ENCODE assay signal across 9 mouse cellular contexts in the genomic region with DNA sequence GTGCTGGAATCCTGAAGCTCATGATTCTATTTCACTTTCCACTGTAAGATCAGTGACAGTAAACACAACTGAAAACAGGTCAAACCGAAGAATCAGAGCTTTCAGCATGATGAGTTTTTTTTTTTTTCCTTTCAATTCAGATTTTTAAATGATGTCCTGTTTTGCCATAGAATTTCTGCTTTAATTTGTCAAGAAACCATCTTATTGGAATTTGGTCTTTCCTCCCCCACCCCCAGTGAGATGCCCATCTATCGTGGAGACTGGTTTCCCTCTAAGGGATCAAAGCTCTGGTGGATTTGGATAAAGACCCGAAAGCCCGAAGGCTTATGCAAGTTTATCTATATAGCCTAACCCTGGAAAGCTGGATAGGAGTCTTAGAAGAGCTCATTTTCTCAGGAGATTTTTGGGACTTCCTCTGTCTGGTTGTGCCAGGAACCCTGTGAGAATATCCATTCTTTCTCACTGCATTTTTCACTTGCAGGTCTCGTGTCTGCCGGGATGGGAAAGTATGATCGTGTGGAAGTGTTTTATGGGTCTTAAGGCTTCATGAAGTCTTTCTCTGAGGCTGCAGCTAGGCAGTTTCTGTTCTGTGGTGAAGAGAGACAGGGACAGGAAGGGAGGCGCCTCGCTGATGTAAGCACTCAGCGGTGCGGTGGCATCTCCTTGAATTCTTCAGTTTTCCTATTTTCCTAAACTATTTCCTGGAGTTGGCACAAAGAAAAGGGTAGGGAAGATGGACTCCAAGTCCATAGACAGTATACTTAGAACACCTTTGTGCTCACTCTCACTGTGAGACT.
DNase-seq lines count a peak whose midpoint lies in the region; ATAC-seq and TF ChIP-seq lines count a peak whose summit lies in the region.
"Had no signal": no experiment of that assay in that cellular context is flagged by ENCODE, and none has a peak within 500 bp of the region (broad histone marks: within the 10 kb centered on the region; RNA-seq: fewer than 3 reads in every experiment).

No protein-coding gene starts in this region.

- H3K4me2 ChIP-seq in forebrain, embryonic 13.5 days: no peak overlapping the region
- no peak overlapping the region for H3K4me2 ChIP-seq in forebrain, embryonic 12.5 days
- H3K4me2 ChIP-seq in lung, embryonic 15.5 days: peak overlapping the region; percentile 43
- H3K4me2 ChIP-seq in heart, embryonic 13.5 days: peak overlapping the region; percentile 63

- no peaks in the 10 kb centered on the region for H3K9me3 ChIP-seq in forebrain, embryonic 13.5 days (replicated peaks)
- H3K9me3 ChIP-seq in forebrain, embryonic 12.5 days: no peaks in the 10 kb centered on the region
- H3K9me3 ChIP-seq in lung, embryonic 15.5 days: no peaks in the 10 kb centered on the region
- H3K9me3 ChIP-seq in heart, embryonic 13.5 days: no peaks in the 10 kb centered on the region

- H3K4me3 ChIP-seq in forebrain, embryonic 13.5 days: no peak overlapping the region
- no peak overlapping the region for H3K4me3 ChIP-seq in forebrain, embryonic 12.5 days (replicated peaks)
- no peak overlapping the region for H3K4me3 ChIP-seq in lung, embryonic 15.5 days
- H3K4me3 ChIP-seq in lung, adult 2 months (replicated peaks; ENCODE audit: extremely low read depth, low read depth, low read length): no peak overlapping the region
- H3K4me3 ChIP-seq in heart, embryonic 13.5 days: peak overlapping the region; percentile 36; the same call in 1 of the 2 replicates

- peaks cover 26% of the 10 kb centered on the region for H3K4me1 ChIP-seq in forebrain, embryonic 13.5 days
- peaks cover 33% of the 10 kb centered on the region for H3K4me1 ChIP-seq in forebrain, embryonic 12.5 days
- H3K4me1 ChIP-seq in lung, embryonic 15.5 days: peaks cover 48% of the 10 kb centered on the region
- peaks cover 13% of the 10 kb centered on the region for H3K4me1 ChIP-seq in lung, adult 2 months (ENCODE audit: control insufficient read depth, insufficient read depth, low read length)
- peaks cover 39% of the 10 kb centered on the region for H3K4me1 ChIP-seq in heart, embryonic 13.5 days

- no peaks in the 10 kb centered on the region for H3K36me3 ChIP-seq in forebrain, embryonic 13.5 days (ENCODE audit: poor library complexity, severe bottlenecking)
- H3K36me3 ChIP-seq in forebrain, embryonic 12.5 days (replicated peaks): no peaks in the 10 kb centered on the region
- H3K36me3 ChIP-seq in lung, embryonic 15.5 days: no peaks in the 10 kb centered on the region
- no peaks in the 10 kb centered on the region for H3K36me3 ChIP-seq in heart, embryonic 13.5 days

- no peak for TF ChIP-seq POLR2A in lung, adult 2 months (IDR thresholded peaks at IDR 0.05; ENCODE audit: borderline replicate concordance, extremely low read depth, low read depth, low read length)

- peaks cover 55% of the 10 kb centered on the region for H3K27me3 ChIP-seq in forebrain, embryonic 13.5 days
- H3K27me3 ChIP-seq in forebrain, embryonic 12.5 days: peaks cover 60% of the 10 kb centered on the region
- H3K27me3 ChIP-seq in lung, embryonic 15.5 days: no peaks in the 10 kb centered on the region
- peaks cover 25% of the 10 kb centered on the region for H3K27me3 ChIP-seq in heart, embryonic 13.5 days (replicated peaks)

- no peak for TF ChIP-seq CTCF in lung, adult 2 months (IDR thresholded peaks at IDR 0.05; ENCODE audit: insufficient read depth, low read length)

- no peak overlapping the region for H3K27ac ChIP-seq in forebrain, embryonic 13.5 days
- no peak overlapping the region for H3K27ac ChIP-seq in forebrain, embryonic 12.5 days
- peak overlapping the region; percentile 86 for H3K27ac ChIP-seq in lung, embryonic 15.5 days
- H3K27ac ChIP-seq in heart, embryonic 13.5 days (replicated peaks): no peak overlapping the region

- 37% methylated on average over 11 of the region's 11 CpGs for WGBS in forebrain, embryonic 13.5 days
- 35% methylated on average over 11 of the region's 11 CpGs for WGBS in forebrain, embryonic 12.5 days
- WGBS in lung, embryonic 15.5 days: 41% methylated on average over 11 of the region's 11 CpGs
- 39% methylated on average over 11 of the region's 11 CpGs for WGBS in lung, adult 2 months
- WGBS in heart, embryonic 13.5 days: 38% methylated on average over 11 of the region's 11 CpGs

- no peak for DNase-seq in lung, adult 2 months
- peak; percentile 51 for DNase-seq in lung, postnatal 10 days
- no peak for DNase-seq in thymus, postnatal 10 days (ENCODE audit: low spot score in 2 of 2)
- DNase-seq in cerebellum, adult 8-10 months: no peak
- DNase-seq: left cerebral cortex, postnatal 4 days had no signal

- H3K9ac ChIP-seq in forebrain, embryonic 13.5 days: 0 out of 2 replicates have a peak overlapping the region, but pooled peaks have one; percentile 37
- no peak overlapping the region for H3K9ac ChIP-seq in forebrain, embryonic 12.5 days
- H3K9ac ChIP-seq in lung, embryonic 15.5 days: peak overlapping the region; percentile 14; the same call in 1 of the 2 replicates
- peak overlapping the region; percentile 61; the same call in 1 of the 2 replicates for H3K9ac ChIP-seq in heart, embryonic 13.5 days

- ATAC-seq in forebrain, embryonic 13.5 days: no peak
- ATAC-seq in forebrain, embryonic 12.5 days (ENCODE audit: low FRiP score): no peak
- no peak for ATAC-seq in lung, embryonic 15.5 days (ENCODE audit: borderline replicate concordance, extremely low read depth, low FRiP score, low TSS enrichment)
- ATAC-seq in heart, embryonic 13.5 days (ENCODE audit: extremely low read depth, insufficient number of reproducible peaks, low FRiP score, low TSS enrichment): no peak

Comparison
In these comparisons a context has a peak if more than half of its experiments do, and no peak if none do; other contexts are left out.
1. H3K4me2 ChIP-seq: peak in lung, embryonic 15.5 days (single experiment) and heart, embryonic 13.5 days (single experiment); none in forebrain, embryonic 13.5 days (single experiment) and forebrain, embryonic 12.5 days (single experiment).